Mouse (Mus musculus): ENCODE data around the gene Tmub1.

Gene Tmub1

DNA sequence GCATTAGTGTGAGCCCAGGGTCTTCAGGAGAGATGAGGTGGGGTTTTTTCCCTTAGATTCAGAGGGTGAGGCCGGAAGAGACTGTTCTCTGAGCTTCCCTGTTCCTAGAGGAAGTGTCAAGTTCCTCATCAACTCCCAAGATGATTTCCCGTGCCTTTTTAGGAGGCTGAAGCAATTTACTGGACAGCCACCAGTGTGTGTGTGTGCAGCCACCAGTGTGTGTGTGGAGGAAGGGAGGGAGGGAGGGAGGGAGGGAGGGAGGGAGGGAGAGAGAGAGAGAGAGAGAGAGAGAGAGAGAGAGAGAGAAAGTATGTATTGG lies 6.3 kb upstream of the Tmub1 start:
- no peak for DNase-seq (ENCODE audit: low spot score)

DNA sequence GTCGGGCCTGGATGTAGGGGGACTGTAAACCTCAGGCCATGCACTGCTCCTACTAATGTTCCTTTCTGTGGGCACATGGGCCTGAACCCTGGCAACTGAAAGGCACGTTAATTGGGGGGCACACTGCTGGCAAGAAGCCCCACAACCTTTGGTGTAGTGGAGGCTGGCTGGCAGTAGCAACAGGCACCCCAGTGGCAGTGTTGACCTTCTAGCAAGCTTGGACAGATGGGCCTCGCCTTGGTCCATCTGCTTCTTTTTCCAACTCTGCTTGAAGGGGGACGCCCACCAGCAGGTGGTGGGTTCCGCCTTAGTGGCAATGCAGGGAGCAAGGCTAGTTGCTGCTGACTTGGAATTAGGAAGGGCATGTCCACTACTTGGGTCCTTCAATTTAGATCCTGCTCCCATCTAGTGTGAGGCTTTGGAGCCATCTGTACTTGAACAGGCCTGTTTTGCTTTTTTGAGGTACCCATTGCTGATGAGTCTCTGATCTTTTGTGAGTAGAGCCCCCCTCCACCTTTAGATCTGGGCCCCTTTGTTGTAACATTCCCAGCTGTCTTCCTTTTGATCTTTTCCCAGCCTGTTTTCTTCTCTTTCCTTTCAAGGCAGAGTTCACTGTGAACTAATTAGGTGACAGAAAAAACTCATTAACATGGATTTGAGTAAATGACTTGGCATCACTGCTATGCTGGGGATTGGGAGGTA lies 5.8 kb upstream of the Tmub1 start:
- DNase-seq (ENCODE audit: low spot score): no peak

DNA sequence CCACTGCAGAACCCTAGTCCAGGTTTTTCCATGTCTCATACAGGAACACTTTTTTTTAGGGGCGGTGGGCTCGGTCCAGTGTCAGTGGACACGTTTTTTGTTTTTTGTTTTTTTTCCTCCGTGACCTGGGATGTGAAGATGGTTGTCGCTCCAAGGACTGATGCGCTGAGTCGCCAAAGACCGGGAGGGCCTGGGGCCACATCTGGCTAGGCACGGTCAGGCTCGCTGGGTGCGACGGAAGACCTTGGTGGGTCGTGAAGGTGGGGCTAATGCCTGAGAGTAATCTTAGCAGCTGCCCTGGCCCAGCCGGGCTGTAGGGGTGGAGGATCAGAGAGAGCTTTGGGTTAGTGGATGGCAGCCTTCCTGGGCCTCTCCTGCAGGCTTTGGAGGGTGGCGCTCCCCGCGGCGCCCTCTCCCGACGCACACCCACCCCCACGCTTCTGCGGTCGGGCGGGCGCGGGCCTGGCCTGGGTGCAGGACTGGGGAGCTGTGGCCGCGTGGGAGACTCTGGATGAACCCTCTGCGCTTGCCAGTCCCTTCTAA lies 5.1 kb upstream of the Tmub1 start:
- DNase-seq (ENCODE audit: low spot score): peak; percentile 37

- peak; percentile 32 for DNase-seq (ENCODE audit: low spot score)
Observed at GRCm38 (mm10) chr5:24452030-24452690, 4.5 kb upstream of the Tmub1 start, which contains the start of gene Agap3. Gene Agap3 (plus strand): TSS chr5:24452177.

GRCm38 (mm10) chr5:24451264-24452029 lies 3.8 kb upstream of the Tmub1 start:
- DNase-seq (ENCODE audit: low spot score): peak; percentile 75

- no peak for DNase-seq (ENCODE audit: low spot score)
Observed at GRCm38 (mm10) chr5:24446630-24447029, 1.0 kb downstream of the Tmub1 start.

DNA sequence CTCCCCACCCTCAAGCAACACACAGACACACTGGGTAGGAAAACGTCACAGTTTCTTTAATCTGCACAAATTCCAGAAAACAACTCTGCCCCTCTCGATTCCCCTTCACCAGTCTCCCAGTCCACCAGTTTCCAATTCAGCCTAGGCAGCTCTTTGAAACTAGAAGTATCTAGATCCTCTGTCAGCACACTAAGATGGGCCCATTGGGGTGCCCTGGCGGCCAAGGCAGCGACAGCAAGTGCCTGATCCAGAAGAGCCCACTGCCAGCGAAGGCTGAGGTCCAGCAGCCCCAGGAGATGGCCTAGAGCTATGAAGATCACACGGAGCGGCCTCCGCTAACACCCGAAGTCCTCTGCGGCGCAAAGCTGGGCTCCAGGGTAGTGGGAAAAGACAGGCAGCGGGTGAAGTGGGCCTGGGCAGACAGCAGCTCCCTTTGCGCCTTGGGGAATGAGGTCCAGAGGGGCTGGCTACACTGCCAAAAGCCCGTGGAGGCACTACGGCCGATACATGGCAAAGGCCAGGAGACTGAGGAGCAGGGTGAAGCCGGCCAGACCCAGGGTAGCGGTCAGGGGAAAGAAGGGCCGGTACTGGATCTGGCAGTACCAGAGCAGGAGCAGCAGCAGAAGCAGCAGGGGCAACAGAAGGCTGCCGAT lies 2.1 kb downstream of the Tmub1 start:
- no peak for DNase-seq (ENCODE audit: low spot score)

DNA sequence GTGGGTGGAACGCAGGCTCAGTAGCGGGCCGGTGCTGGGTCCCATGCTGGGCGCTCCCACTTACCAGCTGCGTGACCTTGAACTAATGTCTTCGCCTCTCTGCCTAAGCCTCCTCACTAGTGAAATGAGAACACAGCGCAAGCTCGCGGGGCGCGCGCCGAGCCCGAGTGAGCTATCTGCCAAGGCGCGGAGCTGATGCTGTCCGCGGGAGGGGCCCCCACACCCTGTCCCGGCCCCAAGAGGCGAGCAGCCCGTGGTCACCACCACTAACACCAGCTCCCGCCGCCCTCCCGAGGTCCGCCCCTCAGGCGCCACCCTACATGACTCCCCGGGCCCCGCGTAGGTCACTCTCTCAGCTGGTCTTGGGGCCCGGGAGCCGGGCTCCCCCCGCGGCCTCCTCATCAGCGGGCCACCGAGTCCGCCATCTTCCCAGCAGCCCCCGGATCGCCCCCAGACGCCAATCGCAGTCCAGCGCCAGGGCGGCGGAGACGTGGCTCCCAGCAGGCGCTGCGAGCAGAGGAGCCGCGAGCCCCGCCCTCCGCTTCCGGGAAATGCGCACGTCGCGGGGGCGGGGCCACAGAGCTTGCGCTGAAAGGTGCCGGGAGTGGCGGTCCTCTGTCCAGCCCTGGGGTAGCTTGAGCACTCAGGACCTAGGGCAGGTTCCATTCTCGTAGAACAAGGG lies 2.8 kb downstream of the Tmub1 start, which contains the start of gene Fastk:
Fastk (minus strand) TSS at position 542 of the 682 bp plus-strand sequence.
- DNase-seq (ENCODE audit: low spot score): peak; percentile 90

DNA sequence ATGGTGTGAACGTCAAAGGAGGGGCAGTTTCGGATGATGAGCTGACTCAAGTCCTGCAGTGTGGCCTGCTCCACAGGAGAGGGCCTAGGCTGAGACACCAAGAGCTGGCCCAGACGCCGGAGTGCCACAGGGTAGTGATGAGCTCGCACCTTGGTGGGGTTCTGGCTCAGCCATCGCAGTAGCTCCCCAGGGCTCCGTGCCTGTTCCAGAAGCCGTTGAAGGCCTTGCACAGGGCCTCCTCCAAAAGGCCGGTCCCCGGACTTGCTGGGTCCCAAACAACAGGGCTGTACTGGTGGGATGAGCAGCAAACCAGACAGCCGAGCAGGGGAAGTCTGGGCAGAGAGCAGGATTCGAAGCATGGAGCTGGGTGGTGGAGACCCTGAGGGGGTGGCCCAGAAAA lies 3.7 kb downstream of the Tmub1 start:
- no peak for DNase-seq (ENCODE audit: low spot score)

GRCm38 (mm10) chr5:24443204-24443603 lies 4.5 kb downstream of the Tmub1 start:
- no peak for DNase-seq (ENCODE audit: low spot score)

DNA sequence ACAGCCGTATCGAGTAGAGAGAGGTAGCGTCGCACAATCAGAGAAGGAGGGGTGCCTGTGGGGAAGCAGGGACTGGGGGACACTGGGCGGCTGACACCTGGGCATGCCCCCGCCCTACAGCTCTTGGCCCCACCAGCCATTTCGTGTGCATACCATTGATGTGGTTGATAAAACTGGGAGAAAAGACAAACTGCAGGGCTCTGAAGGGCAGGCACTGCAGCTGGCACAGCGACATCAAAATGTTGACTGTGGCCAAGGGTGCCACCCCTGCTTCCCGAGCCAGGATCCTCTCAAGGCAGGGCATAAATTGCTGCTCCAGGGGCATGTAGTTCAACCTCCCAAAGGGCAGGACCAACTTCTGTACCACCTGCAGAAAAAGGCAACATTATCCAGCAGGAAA lies 5.6 kb downstream of the Tmub1 start:
- no peak for DNase-seq (ENCODE audit: low spot score)

GRCm38 (mm10) chr5:24441187-24441586 lies 6.5 kb downstream of the Tmub1 start:
- no peak for DNase-seq (ENCODE audit: low spot score)

DNA sequence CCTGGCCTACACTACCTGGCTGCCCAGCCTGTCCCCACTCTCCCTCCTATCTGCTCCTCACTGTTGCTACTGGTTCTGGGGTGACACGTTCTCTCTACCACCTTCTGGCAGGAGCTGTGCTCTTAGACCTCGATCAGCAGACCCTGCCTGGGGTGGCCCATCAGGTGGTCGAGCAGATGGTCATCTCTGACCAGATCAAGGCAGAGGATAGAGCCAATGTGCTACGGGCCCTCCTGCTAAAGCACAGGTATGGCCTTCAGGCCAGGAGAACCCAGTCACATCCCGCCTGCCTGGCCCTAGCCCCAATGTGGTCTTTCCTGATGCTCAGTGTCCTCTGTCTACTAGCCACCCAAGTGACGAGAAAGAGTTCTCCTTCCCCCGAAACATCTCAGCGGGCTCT lies 13.7 kb downstream of the Tmub1 start:
- no peak for DNase-seq (ENCODE audit: low spot score)

- DNase-seq (ENCODE audit: low spot score): no peak
Observed at GRCm38 (mm10) chr5:24428596-24428995, 19.1 kb downstream of the Tmub1 start.

DNA sequence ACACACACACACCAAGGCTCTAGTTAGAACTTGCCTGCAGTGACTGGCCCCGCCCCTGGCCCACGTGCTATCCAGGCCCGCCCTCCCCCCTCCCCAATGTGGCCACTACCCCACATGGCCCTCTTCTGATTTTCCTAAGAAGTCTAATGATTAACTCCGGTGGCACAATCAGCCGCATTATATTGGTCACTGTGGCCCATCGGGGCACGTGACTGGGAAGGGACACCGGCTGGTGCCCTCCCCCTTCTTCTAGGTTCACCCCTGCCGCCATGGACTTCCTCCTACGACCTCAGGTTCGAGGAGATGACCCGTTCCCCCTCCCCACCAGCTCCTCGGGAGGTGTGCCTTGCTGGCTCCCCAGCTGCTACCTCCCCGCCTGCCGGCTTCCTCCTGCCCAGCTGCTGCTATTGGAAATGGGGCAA lies 19.7 kb downstream of the Tmub1 start:
- no peak for DNase-seq (ENCODE audit: low spot score)

DNA sequence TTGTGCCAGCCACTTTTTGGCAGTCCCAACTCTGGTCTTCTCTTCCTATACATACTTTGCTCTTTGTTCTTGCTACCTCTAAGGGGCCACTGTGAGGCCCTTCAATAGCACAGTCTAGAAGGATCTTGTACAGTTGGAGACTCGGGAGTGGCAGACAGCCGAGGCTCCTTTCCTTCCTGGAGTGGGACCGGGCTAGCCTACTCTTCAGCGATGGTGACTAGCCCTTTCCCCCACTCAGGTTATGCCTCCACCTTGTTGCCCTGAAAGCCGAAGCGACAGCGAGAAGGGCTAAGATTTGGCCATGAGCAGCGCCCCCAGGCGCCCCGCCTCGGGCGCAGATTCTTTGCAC lies 20.4 kb downstream of the Tmub1 start:
- no peak for DNase-seq (ENCODE audit: low spot score)

- no peak for DNase-seq (ENCODE audit: low spot score)
Observed at GRCm38 (mm10) chr5:24426556-24427284, 20.9 kb downstream of the Tmub1 start.

DNA sequence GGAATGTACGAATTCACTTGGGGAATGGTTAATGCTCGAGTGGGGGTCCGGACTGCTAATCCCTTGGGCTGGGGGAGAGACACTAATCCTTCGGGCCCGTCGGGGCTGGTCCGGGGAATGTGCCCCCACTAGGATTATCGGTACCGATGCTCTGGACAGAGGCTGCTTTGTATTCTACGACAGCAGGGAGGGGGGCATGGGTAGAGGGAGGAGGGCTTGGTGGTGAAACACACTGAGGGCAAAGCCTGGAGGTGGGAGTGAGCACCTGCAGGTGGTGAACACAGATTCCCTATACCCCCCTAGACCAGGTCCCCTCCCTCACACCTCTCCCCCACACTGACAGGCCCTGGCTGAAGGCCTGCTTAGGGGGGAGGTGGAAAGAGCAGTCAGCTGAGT lies 21.6 kb downstream of the Tmub1 start:
- DNase-seq (ENCODE audit: low spot score): no peak

DNA sequence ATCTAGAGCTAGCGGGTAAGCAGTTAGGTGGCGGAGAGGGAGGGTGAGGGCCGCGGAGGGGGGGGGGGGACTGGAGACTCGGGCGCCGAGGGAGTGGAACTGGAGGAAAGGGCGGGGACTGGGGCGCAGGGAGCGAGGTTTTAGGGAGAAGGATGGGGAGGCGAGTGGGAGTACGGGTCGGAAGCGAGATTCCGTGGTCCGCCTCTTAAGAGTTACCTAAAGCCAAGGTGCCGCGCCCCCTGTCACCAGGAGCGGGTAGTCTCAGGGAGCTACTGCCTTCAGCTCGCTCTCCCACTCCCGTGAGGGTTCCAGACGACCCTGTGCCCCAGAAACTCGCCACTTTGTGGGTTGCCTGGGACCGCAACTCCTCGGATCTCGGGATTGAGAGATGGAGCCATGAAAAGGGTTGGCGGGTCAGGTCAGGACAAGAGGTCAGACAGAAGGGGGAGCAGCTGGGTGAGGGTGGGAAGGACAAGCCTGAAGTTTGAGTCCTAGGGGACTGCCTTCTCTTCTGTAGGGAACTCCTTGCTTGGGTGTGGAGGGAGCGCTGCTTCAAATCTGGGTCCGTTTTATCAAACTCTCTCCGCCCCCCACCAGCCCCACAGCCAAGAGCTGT lies 22.1 kb downstream of the Tmub1 start:
- DNase-seq (ENCODE audit: low spot score): peak; percentile 43

DNA sequence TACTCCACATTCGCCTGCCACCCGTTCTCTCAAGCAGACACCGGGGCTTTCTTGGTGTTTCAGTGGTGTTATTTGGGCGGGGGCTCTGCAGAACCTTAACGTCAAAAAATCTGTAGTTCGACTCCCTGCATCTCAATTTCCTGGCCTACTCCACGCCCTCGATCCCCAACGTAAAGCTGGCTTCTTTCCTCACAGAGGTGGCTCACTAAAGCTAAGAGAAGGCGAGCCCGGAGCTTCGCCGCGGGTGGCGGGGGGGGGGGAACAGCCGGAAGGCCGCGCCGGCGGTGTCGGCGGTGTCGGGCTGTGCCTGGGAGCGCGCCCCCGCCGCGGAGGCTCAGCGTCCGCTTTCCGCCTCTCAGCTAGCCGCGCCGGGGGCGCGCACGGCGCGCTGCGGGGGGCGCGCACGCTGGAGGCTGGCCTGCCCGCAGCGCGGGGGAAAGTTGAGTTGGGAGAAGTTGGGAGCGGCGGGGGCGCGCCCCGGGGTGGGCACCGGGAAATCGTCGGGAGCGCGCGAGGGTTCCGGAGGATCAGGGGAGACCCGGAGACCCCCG lies 22.7 kb downstream of the Tmub1 start:
- DNase-seq (ENCODE audit: low spot score): peak; percentile 74
